Mouse (Mus musculus) cerebellum, postnatal 25 days (tissue): ENCODE measurements at regions not wholly inside any gene's neighbourhood (a gene's known extent, or its start where the extent isn't known, plus 50 kb on each side); places are given as distances from the start of the nearest gene placed in this dataset.

Experiments used
- DNase-seq, 2 experiments: peaks; one replicate each; pipeline ENCODE4 v3.0.0; 2021; ENCODE audit warnings: mixed read lengths in 2 of 2

DNA sequence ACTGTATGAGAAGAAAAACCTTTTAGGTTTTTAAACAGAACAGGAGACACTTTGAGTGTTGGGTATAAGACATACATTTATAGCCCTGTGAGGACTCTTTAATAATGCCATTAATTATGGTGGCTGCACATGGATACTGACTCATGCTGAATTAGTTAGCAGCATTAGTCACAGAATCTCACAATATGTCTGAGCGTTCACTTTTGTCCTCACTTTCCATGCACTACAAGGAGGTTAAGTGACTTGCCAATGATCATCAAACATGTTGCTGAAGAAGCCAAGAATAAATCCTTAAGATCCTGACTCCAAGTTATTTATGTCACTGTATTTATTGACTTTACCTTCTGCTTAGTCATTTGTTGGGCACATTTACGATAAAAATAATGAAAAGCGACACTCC is 105.6 kb upstream of the Atxn7l3b start:
- no peak for DNase-seq

DNA sequence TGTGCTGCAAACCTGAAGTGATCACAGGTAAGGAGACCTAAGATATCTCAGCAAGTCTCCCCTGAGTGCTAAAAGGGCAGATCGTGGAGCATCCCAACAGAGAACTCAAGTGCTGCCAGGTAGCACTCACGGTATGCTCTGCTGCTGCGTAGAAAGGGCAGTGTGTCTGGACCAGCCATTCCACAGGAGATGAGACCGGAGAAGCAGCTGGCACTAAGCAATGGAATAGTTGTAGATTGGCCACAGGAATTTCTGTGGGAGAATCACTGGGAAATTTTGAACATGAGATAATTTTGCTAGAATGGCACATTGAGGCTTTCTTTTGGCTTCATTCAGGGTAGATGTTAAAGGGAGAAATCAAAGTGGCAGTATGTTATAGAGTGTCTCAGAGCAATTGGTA is 104.1 kb upstream of the Atxn7l3b start:
- no peak for DNase-seq

DNA sequence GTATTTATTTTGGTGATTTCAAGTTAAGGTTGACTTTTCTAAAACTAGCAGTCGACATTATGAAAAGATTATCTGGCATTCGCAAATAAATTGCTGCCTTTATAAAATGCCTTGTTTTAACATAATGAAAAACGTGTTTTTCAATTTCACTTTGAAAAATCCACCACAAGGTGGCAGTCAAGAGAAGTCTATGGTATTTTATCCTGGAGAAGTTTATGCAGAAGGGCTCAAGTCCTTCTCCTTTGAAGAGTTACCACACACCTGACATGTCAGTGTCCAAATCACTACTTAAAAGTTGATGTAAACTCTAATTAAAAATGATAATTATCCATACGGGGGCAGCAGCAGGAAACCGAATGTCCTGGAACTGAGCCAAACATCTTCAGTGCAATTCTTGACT is 98.5 kb upstream of the Atxn7l3b start:
- peak; percentile 7 to 14 for DNase-seq

DNA sequence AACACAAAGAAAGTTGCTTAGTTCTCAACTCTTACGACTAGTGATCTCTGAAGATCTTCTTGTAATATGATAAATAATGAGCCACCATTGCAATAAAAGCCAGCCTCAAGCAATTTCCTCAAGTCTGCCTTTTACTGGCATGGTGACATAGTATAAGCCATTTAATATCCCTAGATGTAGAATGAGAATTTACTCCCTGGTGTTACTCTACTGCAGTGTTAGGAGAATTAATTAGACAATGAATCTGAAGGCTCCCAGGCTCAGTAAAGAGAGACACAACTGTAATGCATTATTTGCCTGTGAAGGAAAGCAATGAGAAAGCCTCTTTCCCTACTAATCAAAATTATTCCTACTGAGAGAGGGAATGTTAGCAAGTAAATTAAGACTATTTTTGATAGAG is 95.8 kb upstream of the Atxn7l3b start:
- DNase-seq, result no peak

DNA sequence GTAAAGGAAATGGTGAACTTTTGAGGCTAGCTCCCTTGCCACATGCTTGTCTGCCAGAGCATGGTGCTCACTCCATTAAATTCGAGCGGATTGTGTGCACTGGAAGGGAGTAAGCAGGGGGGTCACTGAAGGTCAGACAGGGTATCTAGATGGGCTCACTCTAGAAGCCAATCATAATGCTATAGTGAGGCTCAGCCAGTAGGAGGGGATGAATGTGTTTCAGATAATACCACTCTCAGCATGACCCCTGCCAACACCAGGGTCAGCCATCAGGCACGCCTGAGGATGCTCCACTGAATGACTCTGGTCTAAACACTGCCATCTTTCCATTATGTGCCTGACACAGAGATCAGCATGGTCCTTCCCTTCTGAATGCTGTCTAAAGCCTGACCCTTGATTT is 80.3 kb upstream of the Atxn7l3b start:
- no peak for DNase-seq

DNA sequence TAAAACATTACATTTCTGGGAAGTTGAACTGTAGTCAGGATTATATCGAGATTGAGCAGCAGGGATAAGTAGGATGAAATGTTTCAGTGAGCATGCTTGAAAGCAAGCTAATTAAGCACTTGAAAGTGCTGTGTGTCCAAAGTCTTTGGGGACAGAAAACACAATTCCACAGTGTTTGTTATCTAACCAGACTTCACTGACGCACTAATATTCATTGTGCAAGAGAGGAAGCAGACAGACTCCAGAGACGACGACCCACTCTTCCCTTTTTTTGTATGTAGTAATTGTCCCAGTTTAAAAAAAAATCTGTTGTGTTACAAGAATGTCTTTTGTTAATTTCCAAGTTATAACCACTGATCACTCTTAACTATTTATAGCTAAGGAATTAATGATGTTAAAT is 61.9 kb upstream of the Atxn7l3b start:
- no peak for DNase-seq

DNA sequence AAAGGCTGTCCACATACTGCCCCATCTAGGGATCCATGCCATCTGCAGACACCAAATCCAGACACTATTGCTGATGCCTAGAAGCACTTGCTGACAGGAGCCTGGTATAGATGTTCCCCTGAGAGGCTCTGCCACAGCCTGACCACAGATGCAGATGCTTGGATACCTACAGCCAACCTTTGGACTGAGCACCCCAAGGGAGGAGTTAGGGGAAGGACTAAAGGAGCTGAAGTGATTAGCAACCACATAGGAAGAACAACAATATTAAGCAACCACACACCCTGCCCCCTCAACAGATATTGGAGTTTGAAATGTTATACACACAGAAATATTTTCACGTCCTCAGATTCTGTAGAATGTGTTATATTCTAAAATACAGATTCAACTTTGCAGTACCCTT is 53.9 kb upstream of the Atxn7l3b start:
- DNase-seq, result no peak
